Mouse (Mus musculus) G1E (cell line): Measurements from ENCODE around the gene Tmem240.

Source experiments
- CTCF ChIP-seq: IDR thresholded peaks from 2 replicates; pipeline ENCODE4 v1.5.1; 2012; ENCODE audit warnings: low read depth, low read length, inconsistent platforms, mixed read lengths
- GATA1 ChIP-seq: IDR thresholded peaks from 2 replicates; pipeline ENCODE4 v1.6.1; 2012; ENCODE audit warnings: borderline replicate concordance, low read length, inconsistent platforms, mixed read lengths
- GATA2 ChIP-seq: IDR thresholded peaks from 2 replicates; pipeline ENCODE4 v1.6.1; 2012; ENCODE audit warnings: low read depth, low read length, inconsistent platforms, borderline replicate concordance
- POLR2AphosphoS5 ChIP-seq: IDR thresholded peaks from 2 replicates; pipeline ENCODE4 v1.6.1; 2012; ENCODE audit warnings: low read depth, low read length, inconsistent platforms; ENCODE audit not compliant: insufficient replicate concordance

DNA sequence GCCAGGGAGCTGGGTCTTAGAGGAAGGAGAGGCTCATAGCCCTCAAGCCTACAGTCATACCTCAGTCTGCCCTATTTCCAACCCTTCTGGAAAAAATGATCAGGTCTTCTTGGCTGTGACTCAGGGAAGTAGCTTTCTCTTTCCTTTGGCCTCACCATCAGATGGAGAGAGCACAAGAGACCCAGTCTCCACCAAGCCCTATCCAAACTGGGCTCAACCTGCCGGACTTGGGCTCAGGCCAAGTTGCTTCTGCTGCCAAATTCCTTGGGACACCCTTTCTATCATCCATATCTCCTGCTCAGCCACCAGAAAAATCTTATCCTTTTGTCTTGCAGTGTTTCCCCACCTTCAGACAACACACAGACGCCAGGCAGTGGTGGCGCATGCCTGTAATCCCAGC is 41.3 kb downstream of the Tmem240 start:
- TF ChIP-seq GATA1 (no peak), CTCF (no peak), POLR2AphosphoS5 (no peak), GATA2 (no peak)
